Mouse (Mus musculus): ENCODE measurements around the gene Samt4.
"Not testable (repeated sequence)": the region's sequence is repeated elsewhere in the genome, so short reads cannot be mapped to it uniquely, and the experiment has no call there.

The Samt4 gene

GRCm38 (mm10) chrX:154481702-154482101 lies at the start of gene Samt4:
Gene Samt4 (plus strand): TSS chrX:154482002.
- DNase-seq (ENCODE audit: low read depth, low spot score), result no peak

GRCm38 (mm10) chrX:154443696-154444095 lies 38.1 kb upstream of the Samt4 start:
- not testable (repeated sequence) for DNase-seq (ENCODE audit: low read depth, low spot score)

DNA sequence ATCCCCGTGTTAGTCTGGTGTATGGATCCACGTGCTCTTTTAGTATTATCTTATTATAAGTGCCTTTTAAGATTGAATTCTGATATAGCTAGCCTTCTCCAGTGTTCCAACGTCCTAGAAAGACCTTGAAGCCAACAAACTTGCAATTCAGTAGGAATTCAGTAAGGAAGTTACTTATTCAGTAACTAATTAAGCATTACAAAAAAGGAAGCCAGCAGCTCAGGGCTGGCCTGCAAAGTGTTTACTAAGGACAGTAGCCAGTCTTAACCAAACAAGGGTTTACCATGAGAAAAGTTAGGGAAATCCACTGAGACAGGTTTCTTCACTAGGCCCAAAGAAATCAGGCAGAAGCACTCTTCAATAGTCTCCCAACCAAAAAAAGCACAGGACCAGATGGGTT lies 13.4 kb upstream of the Samt4 start:
- not testable (repeated sequence) for DNase-seq (ENCODE audit: low read depth, low spot score)

All from forelimb bud, embryonic 11.5 days (tissue).